Mouse (Mus musculus) heart, embryonic 14.5 days (tissue): ENCODE data around the gene Serbp1. TPM values are rescaled to one million over a fixed set of nuclear protein-coding genes. Genes with fewer than 3 reads are reported as not detected.

Source experiments
- ATAC-seq: fragments of 200-750 bp; cut with Nextera tagmentation; 2 replicates; pipeline ENCODE4 v1.8.0; 2017; ENCODE audit warnings: low read depth, moderate TSS enrichment; ENCODE audit not compliant: insufficient number of reproducible peaks, insufficient read depth, low FRiP score
- H3K27ac ChIP-seq, 2 experiments: fragments of 200-500 bp in 1 of 2; fragments of 300-500 bp in 1 of 2; sonication (generic) in 1 of 2; replicated peaks in 1 of 2; 2 replicates each; pipeline ENCODE4 v1.5.1; 2012 to 2014; ENCODE audit warnings: low read depth in 2 of 2, low read length in 2 of 2, control low read depth in 1 of 2, mild to moderate bottlenecking in 1 of 2, mixed read lengths in 1 of 2; ENCODE audit not compliant: control insufficient read depth in 1 of 2, insufficient read depth in 1 of 2
- H3K27me3 ChIP-seq: fragments of 300-500 bp; sonication (generic); 2 replicates; pipeline ENCODE4 v1.6.1; 2014; ENCODE audit warnings: mild to moderate bottlenecking, low read length, control low read depth; ENCODE audit not compliant: control insufficient read depth, insufficient read depth
- H3K36me3 ChIP-seq: fragments of 300-500 bp; sonication (generic); 2 replicates; pipeline ENCODE4 v1.6.1; 2014; ENCODE audit warnings: mild to moderate bottlenecking, control low read depth, low read length, mixed read lengths; ENCODE audit not compliant: control insufficient read depth, insufficient read depth
- H3K4me1 ChIP-seq, 2 experiments: fragments of 200-500 bp in 1 of 2; fragments of 300-500 bp in 1 of 2; sonication (generic) in 1 of 2; 2 replicates each; pipeline ENCODE4 v1.6.1; 2012 to 2014; ENCODE audit warnings: low read length in 2 of 2, control low read depth in 1 of 2, mixed read lengths in 1 of 2; ENCODE audit not compliant: control insufficient read depth in 2 of 2, insufficient read depth in 2 of 2
- H3K4me2 ChIP-seq: fragments of 300-500 bp; sonication (generic); 2 replicates; pipeline ENCODE4 v1.6.1; 2014; ENCODE audit warnings: mild to moderate bottlenecking, low read length
- H3K4me3 ChIP-seq, 2 experiments: fragments of 200-500 bp in 1 of 2; fragments of 300-500 bp in 1 of 2; sonication (generic) in 1 of 2; 2 replicates each; pipeline ENCODE4 v1.5.1; 2012 to 2014; ENCODE audit warnings: low read length in 2 of 2, mild to moderate bottlenecking in 2 of 2, control low read depth in 1 of 2, low read depth in 1 of 2, moderate library complexity in 1 of 2; ENCODE audit not compliant: control insufficient read depth in 1 of 2, insufficient read depth in 1 of 2
- H3K9ac ChIP-seq: fragments of 300-500 bp; sonication (generic); 2 replicates; pipeline ENCODE4 v1.6.1; 2014; ENCODE audit warnings: mild to moderate bottlenecking, low read length
- H3K9me3 ChIP-seq: fragments of 300-500 bp; sonication (generic); 2 replicates; pipeline ENCODE4 v1.6.1; 2016; ENCODE audit warnings: low read length, control low read depth; ENCODE audit not compliant: control insufficient read depth
- WGBS: fragments of 180-500 bp; shearing (Covaris S2); extraction: QIAGEN DNeasy Blood & Tissue Kit; methylation state at CpG from one replicate; pipeline ENCODE4 v1.1.7; 2014; 5-methylcytosine and 5-hydroxymethylcytosine counted together
- polyA plus RNA-seq: library from polyadenylated mRNA; unstranded; fragments of >200 nt; fragmentation: Nextera tagmentation; extraction: Ambion mirVana; gene quantifications from 2 replicates; pipeline ENCODE4 v1.2.1, GENCODE M21; 2014

The Serbp1 gene
- polyA plus RNA-seq, 1 experiment from 2014 or later, result 361 TPM

DNA sequence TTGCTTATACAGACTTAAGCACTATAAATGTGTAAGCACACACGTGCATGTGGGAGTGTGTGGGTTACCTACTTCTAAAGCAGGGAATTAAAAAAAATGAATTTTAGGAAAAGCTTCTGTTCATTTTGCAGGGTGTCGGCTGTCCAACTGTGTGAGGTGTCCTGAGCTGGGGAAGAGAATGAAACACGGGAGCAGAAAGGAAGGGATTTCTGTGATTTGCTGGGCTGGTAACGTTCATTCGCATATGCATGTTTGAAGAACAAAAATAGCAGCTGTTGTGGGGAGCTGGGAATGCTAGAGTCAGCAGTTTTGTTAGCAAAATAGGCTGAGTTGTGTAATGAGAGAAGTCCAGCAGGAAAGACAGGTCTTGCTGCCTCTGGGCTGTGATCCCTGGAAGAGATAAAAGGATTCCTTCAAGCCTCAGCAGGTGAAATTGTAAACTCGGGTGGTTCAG is 62.8 kb downstream of the Serbp1 start:
- Histone ChIP-seq H3K9me3 (no peaks in the 10 kb centered on the region), H3K27me3 (no peaks in the 10 kb centered on the region), H3K4me2 (no peak overlapping the region), H3K4me1 (peaks cover 2 to 12% of the 10 kb centered on the region in 2 experiments; a peak in 3 of 4 replicates), H3K27ac (no peak overlapping the region; a peak in 1 of 4 replicates), H3K9ac (no peak overlapping the region), H3K4me3 (no peak overlapping the region), H3K36me3 (no peaks in the 10 kb centered on the region)
- no peak for ATAC-seq
- 46% methylated on average over 6 of the region's 6 CpGs for WGBS

DNA sequence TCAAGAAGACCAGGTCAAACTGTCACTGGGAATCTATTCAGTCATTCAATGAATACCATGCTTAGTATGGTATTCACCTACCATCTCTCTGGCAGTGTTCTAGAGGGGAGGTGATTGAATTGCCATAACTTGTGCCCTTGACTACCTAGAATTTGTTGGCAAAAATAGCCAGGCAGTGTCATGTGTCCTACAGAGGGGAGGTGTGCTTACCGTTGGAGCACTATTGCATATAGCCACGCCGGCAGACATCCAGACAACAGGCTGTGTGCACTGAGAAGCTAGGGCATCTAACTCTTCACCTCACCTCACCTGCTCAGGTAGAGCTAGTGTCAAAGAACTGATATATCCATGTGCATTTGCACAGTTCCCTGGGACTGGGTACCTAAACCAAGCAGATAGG is 63.3 kb downstream of the Serbp1 start:
- no peaks in the 10 kb centered on the region for H3K27me3 ChIP-seq
- no peak for ATAC-seq
- no peaks in the 10 kb centered on the region for H3K9me3 ChIP-seq
- no peak overlapping the region for H3K4me2 ChIP-seq
- no peak overlapping the region for H3K9ac ChIP-seq
- WGBS, result 74% methylated on average over 3 of the region's 3 CpGs
- H3K27ac ChIP-seq, result no peak overlapping the region
- peaks cover 2 to 12% of the 10 kb centered on the region in 2 experiments; a peak in 3 of 4 replicates for H3K4me1 ChIP-seq
- H3K36me3 ChIP-seq, result no peaks in the 10 kb centered on the region
- no peak overlapping the region for H3K4me3 ChIP-seq

DNA sequence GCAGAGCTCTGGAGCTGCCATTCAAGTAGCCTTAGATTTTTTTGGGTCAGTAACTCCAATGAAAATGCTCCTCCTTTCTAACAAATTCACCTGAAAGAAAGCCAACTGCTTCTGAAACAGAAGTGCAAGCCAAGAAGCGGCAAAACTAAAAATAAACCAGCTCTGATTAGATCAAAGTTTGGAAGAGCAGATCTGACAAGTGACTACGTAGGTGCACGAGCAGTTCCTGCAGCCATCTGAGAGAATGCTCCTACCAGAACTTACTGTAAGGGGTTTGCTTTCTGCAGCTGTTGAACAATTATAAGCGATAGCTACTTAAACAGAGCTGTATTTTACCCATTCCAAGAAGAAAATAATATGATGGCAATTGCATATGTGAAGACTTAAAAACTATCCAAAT is 64.5 kb downstream of the Serbp1 start:
- Histone ChIP-seq H3K9me3 (no peaks in the 10 kb centered on the region), H3K4me3 (no peak overlapping the region), H3K36me3 (no peaks in the 10 kb centered on the region), H3K4me2 (no peak overlapping the region), H3K27me3 (no peaks in the 10 kb centered on the region), H3K9ac (no peak overlapping the region), H3K27ac (no peak overlapping the region), H3K4me1 (peaks cover 2 to 12% of the 10 kb centered on the region in 2 experiments; a peak in 3 of 4 replicates)
- ATAC-seq, result no peak
- 57% methylated on average over 4 of the region's 4 CpGs for WGBS

DNA sequence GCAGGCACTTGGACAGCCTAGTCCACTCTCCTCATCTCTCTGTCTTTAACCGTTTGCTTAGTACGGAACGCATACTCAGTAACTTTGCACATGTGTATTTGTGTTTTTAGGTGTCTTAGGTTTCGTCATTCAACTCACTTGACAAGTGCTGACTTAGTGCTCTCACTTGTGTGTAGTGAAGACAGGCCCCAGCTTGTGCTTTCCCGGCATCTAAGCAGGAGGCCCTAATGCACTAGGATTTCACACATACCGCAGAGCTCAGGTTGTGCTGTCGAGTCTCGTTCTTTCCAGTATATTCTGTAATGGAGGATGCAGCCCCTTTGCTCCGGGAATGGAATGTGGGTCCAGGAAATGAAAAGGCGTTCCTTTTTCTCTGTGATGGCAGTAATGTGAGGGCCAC is 65.2 kb downstream of the Serbp1 start:
- H3K27me3 ChIP-seq, result no peaks in the 10 kb centered on the region
- H3K4me2 ChIP-seq, result no peak overlapping the region
- ATAC-seq, result no peak
- peaks cover 2 to 12% of the 10 kb centered on the region in 2 experiments; a peak in 3 of 4 replicates for H3K4me1 ChIP-seq
- H3K36me3 ChIP-seq, result no peaks in the 10 kb centered on the region
- H3K27ac ChIP-seq, result no peak overlapping the region
- H3K9me3 ChIP-seq, result no peaks in the 10 kb centered on the region
- 71% methylated on average over 10 of the region's 10 CpGs for WGBS
- H3K9ac ChIP-seq, result no peak overlapping the region
- H3K4me3 ChIP-seq, result no peak overlapping the region

DNA sequence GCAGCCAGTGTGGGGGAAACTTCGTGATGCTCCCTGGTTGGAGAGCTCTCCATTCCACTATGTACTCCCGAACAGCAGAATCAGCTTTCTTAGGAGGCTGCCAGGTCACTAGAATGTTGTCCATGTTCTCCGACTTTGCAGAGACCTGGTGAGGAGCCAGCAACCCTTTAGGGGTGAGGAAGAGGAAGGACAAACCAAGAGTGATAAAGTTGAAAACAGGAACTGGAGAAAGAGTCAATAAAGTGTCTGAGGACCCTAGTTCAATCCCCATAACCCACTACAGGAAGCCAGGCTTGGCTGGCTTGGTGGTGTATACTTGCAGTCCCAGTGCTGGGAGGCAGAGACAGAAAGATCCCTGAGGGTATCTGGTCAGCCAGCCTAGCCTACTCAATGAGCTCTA is 71.0 kb downstream of the Serbp1 start:
- H3K27ac ChIP-seq, result no peak overlapping the region

DNA sequence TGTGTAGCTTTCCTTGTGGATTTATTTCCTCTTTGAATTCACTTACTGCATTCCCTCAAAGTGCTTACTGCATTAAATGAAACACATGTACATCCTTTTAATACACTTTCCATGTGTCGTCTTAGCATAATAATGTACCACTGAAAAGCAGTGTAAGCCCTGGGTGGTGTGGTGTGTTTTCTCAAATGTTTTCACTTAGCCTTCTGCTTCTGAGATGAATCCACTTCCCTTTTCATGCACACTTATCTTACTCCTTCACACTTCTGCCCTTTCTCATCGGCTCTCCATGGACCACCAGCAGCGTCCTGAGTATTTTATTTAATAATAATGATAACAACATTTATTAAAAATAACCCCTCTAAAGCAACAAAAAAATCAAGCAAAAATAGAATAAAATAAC is 71.8 kb downstream of the Serbp1 start:
- H3K9me3 ChIP-seq, result no peaks in the 10 kb centered on the region
- H3K36me3 ChIP-seq, result no peaks in the 10 kb centered on the region
- ATAC-seq, result no peak
- H3K4me3 ChIP-seq, result no peak overlapping the region
- H3K27me3 ChIP-seq, result no peaks in the 10 kb centered on the region
- H3K9ac ChIP-seq, result no peak overlapping the region
- WGBS, result 82% methylated on average over 3 of the region's 3 CpGs
- no peak overlapping the region for H3K4me2 ChIP-seq
- H3K27ac ChIP-seq, result no peak overlapping the region
- H3K4me1 ChIP-seq, result no peaks in the 10 kb centered on the region

More for the DNA sequence above, 71.0 kb downstream of the Serbp1 start:
- ATAC-seq, result no peak
- H3K36me3 ChIP-seq, result no peaks in the 10 kb centered on the region
- no peaks in the 10 kb centered on the region for H3K4me1 ChIP-seq
- H3K9ac ChIP-seq, result no peak overlapping the region
- no peak overlapping the region for H3K4me3 ChIP-seq
- H3K9me3 ChIP-seq, result no peaks in the 10 kb centered on the region
- H3K27me3 ChIP-seq, result no peaks in the 10 kb centered on the region
- H3K4me2 ChIP-seq, result no peak overlapping the region
- 70% methylated on average over 3 of the region's 3 CpGs for WGBS

DNA sequence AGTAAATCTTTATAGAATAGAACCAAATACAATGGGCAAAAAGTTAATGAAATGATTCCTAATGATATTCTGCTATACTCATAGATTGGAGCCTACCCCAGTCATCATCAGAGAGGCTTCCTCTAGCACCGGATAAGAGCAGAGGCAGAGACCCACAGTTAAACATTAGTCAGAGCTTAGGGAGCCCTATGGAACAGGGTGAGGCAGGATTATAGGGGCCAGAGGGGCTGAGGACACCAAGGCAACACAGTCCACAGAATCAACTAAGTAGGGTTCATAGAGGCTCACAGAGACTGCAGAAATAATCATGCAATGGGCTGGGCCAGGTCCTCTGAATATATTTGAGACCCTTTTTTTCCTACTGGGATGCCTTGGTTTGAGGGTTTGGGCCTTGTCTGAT is 76.7 kb downstream of the Serbp1 start:
- Histone ChIP-seq H3K36me3 (no peaks in the 10 kb centered on the region), H3K4me2 (no peak overlapping the region), H3K4me1 (no peaks in the 10 kb centered on the region), H3K4me3 (no peak overlapping the region), H3K9me3 (no peaks in the 10 kb centered on the region), H3K9ac (no peak overlapping the region), H3K27me3 (no peaks in the 10 kb centered on the region), H3K27ac (no peak overlapping the region)
- 60% methylated on average over 1 of the region's 1 CpGs for WGBS
- ATAC-seq, result no peak

DNA sequence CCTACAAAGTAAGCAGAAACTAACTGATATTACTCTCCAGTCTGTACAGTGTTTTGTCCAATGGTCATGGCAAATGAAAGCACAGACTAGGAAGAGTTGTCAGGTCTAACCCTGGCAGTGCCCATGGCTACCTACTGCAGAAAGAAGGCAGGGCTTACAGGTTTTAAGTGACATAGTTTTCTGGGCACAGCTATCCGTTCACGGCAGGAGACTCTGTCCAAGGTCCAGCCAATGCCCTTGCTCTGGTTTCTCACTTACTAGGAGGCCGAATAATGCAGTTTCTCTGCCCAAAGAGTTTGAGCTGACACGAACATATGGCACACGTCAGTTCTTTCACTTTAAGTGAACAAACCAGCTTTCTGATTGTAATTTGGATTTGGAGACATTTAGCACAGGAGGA is 79.1 kb downstream of the Serbp1 start:
- Histone ChIP-seq H3K4me2 (no peak overlapping the region), H3K9me3 (no peaks in the 10 kb centered on the region), H3K4me3 (no peak overlapping the region), H3K27ac (no peak overlapping the region), H3K9ac (no peak overlapping the region), H3K4me1 (no peaks in the 10 kb centered on the region), H3K36me3 (no peaks in the 10 kb centered on the region), H3K27me3 (no peaks in the 10 kb centered on the region)
- no peak for ATAC-seq
- 58% methylated on average over 5 of the region's 5 CpGs for WGBS
